Mouse (Mus musculus): ENCODE results near the gene Sh2d6.

DNA sequence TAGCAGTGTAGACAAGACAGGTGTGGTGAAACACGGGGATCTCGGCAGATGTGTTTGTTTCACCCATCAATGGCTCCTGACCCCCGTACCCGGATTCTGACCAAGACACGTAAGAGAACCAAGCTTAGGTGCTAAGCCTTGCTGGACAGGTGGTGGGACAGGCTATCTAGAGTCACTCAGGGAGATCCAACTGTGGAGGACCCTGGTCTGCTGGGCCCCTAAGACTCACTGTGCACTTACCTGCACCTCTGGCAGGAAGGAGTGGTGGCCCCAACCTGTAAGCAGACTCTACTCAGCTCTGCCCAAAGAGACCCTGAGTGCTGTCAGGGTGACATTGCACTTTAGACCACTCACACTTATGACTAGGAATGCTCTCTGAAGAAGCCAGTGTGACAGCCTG lies 603 bp downstream of the Sh2d6 start:
- TF ChIP-seq CTCF (IDR thresholded peaks at IDR 0.05; ENCODE audit: borderline replicate concordance, insufficient read depth, low read depth, low read length), result no peak
- no peak for TF ChIP-seq POLR2A (IDR thresholded peaks at IDR 0.05; ENCODE audit: borderline replicate concordance, insufficient read depth, low read length)
